8 mouse cellular contexts compared by ENCODE assay signal in the genomic region with DNA sequence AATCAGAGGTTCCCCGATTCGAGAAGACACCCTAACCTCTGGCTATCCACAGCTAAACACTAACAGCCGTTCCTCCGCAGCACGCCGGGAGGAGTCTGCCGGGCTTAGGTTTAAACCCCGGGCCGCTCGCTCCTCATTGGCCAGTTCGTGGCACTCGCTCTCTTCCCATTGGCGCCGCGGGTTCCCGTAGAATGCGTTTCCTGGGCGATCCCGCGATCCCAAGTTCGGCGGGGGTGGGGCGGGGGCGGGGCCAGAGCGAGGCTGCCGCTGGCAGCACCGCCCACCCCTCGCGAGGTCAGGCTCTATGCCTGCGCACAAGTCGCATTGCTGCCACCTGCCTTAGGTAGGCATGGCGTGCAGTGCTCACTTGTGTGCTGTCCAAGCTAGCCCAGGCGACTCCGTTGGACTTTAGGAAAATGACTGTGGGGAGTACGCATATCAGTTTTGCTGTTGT. TPM values are rescaled to one million over a fixed set of nuclear protein-coding genes. Genes with fewer than 3 reads are reported as not detected.
A peak's percentile ranks its signal among the peaks of the same experiment; 100 is the strongest.
DNase-seq lines count a peak whose midpoint lies in the region; ATAC-seq and TF ChIP-seq lines count a peak whose summit lies in the region.

Gene Ccnb1, minus strand, starts transcription at position 157 of the 454 bp plus-strand sequence.

- H3K4me1 ChIP-seq in embryonic facial prominence, embryonic 13.5 days, result peaks cover 22% of the 10 kb centered on the region
- peaks cover 8% of the 10 kb centered on the region; the same call in 1 of the 2 replicates for H3K4me1 ChIP-seq in limb, embryonic 14.5 days (ENCODE audit: control insufficient read depth, insufficient read depth, low read length)
- H3K4me1 ChIP-seq in midbrain, postnatal 0 days (ENCODE audit: insufficient read depth, low read length), result no peaks in the 10 kb centered on the region

- H3K4me3 ChIP-seq in embryonic facial prominence, embryonic 13.5 days, result peak within 1 kb of the TSS; percentile 87
- H3K4me3 ChIP-seq in limb, embryonic 14.5 days (replicated peaks; ENCODE audit: low read length), result peak within 1 kb of the TSS; percentile 81
- peak within 1 kb of the TSS; percentile 53 for H3K4me3 ChIP-seq in midbrain, postnatal 0 days (ENCODE audit: low read depth, low read length)

- TF ChIP-seq CTCF in midbrain, postnatal 0 days (IDR thresholded peaks at IDR 0.05), result peak; percentile 63

- H3K27me3 ChIP-seq in embryonic facial prominence, embryonic 13.5 days, result no peaks in the 10 kb centered on the region
- H3K27me3 ChIP-seq in limb, embryonic 14.5 days (ENCODE audit: control insufficient read depth, insufficient read depth, low read length), result no peaks in the 10 kb centered on the region
- no peaks in the 10 kb centered on the region for H3K27me3 ChIP-seq in midbrain, postnatal 0 days (ENCODE audit: insufficient read depth, low read length)

- peak within 1 kb of the TSS; percentile 57; the same call in 1 of the 2 replicates for H3K27ac ChIP-seq in embryonic facial prominence, embryonic 13.5 days
- 0 out of 2 replicates have a peak within 1 kb of the TSS, but pooled peaks have one; percentile 13 for H3K27ac ChIP-seq in limb, embryonic 14.5 days (replicated peaks; ENCODE audit: low read depth, low read length)
- H3K27ac ChIP-seq in midbrain, postnatal 0 days (ENCODE audit: low read depth, low read length), result no peak within 1 kb of the TSS

- peak; percentile 85; the same call in 1 of the 2 replicates for TF ChIP-seq POLR2A in limb, embryonic 14.5 days (IDR thresholded peaks at IDR 0.05; ENCODE audit: borderline replicate concordance, extremely low read depth, insufficient read depth, insufficient read length)

- DNase-seq in 3134 (ENCODE audit: extremely low read depth, insufficient read length, low spot score), result peak; percentile 96
- DNase-seq in adrenal gland, postnatal 36 days, result peak; percentile 94 to 95
- DNase-seq in heart, adult 8-10 months (ENCODE audit: low spot score), result peak; percentile 86
- DNase-seq in kidney, adult 9 months, result peak; percentile 93
- DNase-seq in limb, embryonic 14.5 days (ENCODE audit: low spot score), result peak; percentile 95
- DNase-seq in midbrain, postnatal 0 days (ENCODE audit: low spot score), result peak; percentile 96
- peak; percentile 86 to 87 for DNase-seq in spleen, postnatal 14 days (ENCODE audit: low spot score in 2 of 2)

- H3K36me3 ChIP-seq in embryonic facial prominence, embryonic 13.5 days, result peaks cover 19% of the 10 kb centered on the region
- peaks cover 14% of the 10 kb centered on the region for H3K36me3 ChIP-seq in limb, embryonic 14.5 days (ENCODE audit: control insufficient read depth, insufficient read depth, low read length)
- no peaks in the 10 kb centered on the region for H3K36me3 ChIP-seq in midbrain, postnatal 0 days (ENCODE audit: insufficient read depth, low read length)

- peak; percentile 98 for ATAC-seq in embryonic facial prominence, embryonic 13.5 days (ENCODE audit: insufficient number of reproducible peaks, insufficient read depth, low FRiP score, low TSS enrichment, low read depth)
- ATAC-seq in limb, embryonic 14.5 days (ENCODE audit: low FRiP score, low read depth), result peak; percentile 99
- peak; percentile 99 for ATAC-seq in midbrain, postnatal 0 days (ENCODE audit: low FRiP score)

- H3K4me2 ChIP-seq in embryonic facial prominence, embryonic 13.5 days, result peak within 1 kb of the TSS; percentile 84
- peak within 1 kb of the TSS; percentile 93 for H3K4me2 ChIP-seq in limb, embryonic 14.5 days (replicated peaks; ENCODE audit: low read depth, low read length, severe bottlenecking)
- H3K4me2 ChIP-seq in midbrain, postnatal 0 days (ENCODE audit: low read depth, low read length, poor library complexity, severe bottlenecking), result peak within 1 kb of the TSS; percentile 99

- no peaks in the 10 kb centered on the region for H3K9me3 ChIP-seq in embryonic facial prominence, embryonic 13.5 days
- H3K9me3 ChIP-seq in limb, embryonic 14.5 days (ENCODE audit: control insufficient read depth, low read length), result no peaks in the 10 kb centered on the region
- H3K9me3 ChIP-seq in midbrain, postnatal 0 days (ENCODE audit: low read length), result no peaks in the 10 kb centered on the region

- under 1% methylated on average over 35 of the region's 35 CpGs for WGBS in embryonic facial prominence, embryonic 13.5 days
- WGBS in limb, embryonic 14.5 days, result 3% methylated on average over 26 of the region's 35 CpGs
- under 1% methylated on average over 35 of the region's 35 CpGs for WGBS in midbrain, postnatal 0 days

- H3K9ac ChIP-seq in embryonic facial prominence, embryonic 13.5 days, result peak within 1 kb of the TSS; percentile 90
- H3K9ac ChIP-seq in limb, embryonic 14.5 days (ENCODE audit: low read depth, low read length, severe bottlenecking), result peak within 1 kb of the TSS; percentile 76
- peak within 1 kb of the TSS; percentile 51 for H3K9ac ChIP-seq in midbrain, postnatal 0 days (replicated peaks; ENCODE audit: low read length, poor library complexity, severe bottlenecking)

RNA-seq across cellular contexts. Expression of gene Ccnb1, which starts in this region (rescaled TPM):
- 1 to 10 TPM; 5.5 to 6.5 TPM for total RNA-seq in adrenal gland, postnatal 36 days (2021)
- polyA plus RNA-seq in embryonic facial prominence, embryonic 13.5 days (2015; fragmentation: Nextera tagmentation; extraction: Ambion mirVana), result 232 and 240 TPM in 2 replicates
- total RNA-seq in heart, adult 8-10 months (2022), result under 1 TPM in 3 of 4 experiments, not detected in 1; 0.19 to 0.63 (median 0.28) TPM
- polyA plus RNA-seq in limb, embryonic 14.5 days (2012; rRNA removed), result 131 and 135 TPM in 2 replicates
- polyA plus RNA-seq in limb, embryonic 14.5 days (2014; fragmentation: Nextera tagmentation; extraction: Ambion mirVana), result 193 and 195 TPM in 2 replicates
- 12.7 and 22.5 TPM in 2 replicates for total RNA-seq in midbrain, postnatal 0 days (2014; rRNA removed)
- polyA plus RNA-seq in midbrain, postnatal 0 days (2015; fragmentation: Nextera tagmentation; extraction: Ambion mirVana), result 11.5 and 11.7 TPM in 2 replicates

Comparison
In these comparisons a context has a peak if more than half of its experiments do, and no peak if none do; other contexts are left out.
1. RNA of gene Ccnb1 (polyA plus RNA-seq): 232 to 240 TPM in embryonic facial prominence, embryonic 13.5 days and 131 to 195 TPM in limb, embryonic 14.5 days; 11.5 to 11.7 TPM in midbrain, postnatal 0 days; every median in the first group is over 10 times any median in the second.
2. Peak in DNase-seq in heart, adult 8-10 months; RNA of the gene not detected or under 1 TPM.
3. Peak in every context shown above with its lines, with median percentiles within 50 percentile points of each other: DNase-seq, ATAC-seq, H3K4me2 ChIP-seq, H3K4me3 ChIP-seq and H3K9ac ChIP-seq.